Mouse (Mus musculus) limb, embryonic 10.5 days (tissue): ENCODE measurements at regions not wholly inside any gene's neighbourhood (a gene's known extent, or its start where the extent isn't known, plus 50 kb on each side); places are given as distances from the start of the nearest gene placed in this dataset.

Experiments
- DNase-seq: peaks from one replicate; pipeline ENCODE4 v3.0.0-alpha.2; 2017; ENCODE audit warnings: low spot score
- H3K27ac ChIP-seq: fragments of 300-500 bp; sonication (generic); 2 replicates; pipeline ENCODE4 v1.5.1; 2016; ENCODE audit warnings: mild to moderate bottlenecking
- H3K27me3 ChIP-seq: fragments of 300-500 bp; sonication (generic); 2 replicates; pipeline ENCODE4 v1.6.1; 2016; ENCODE audit warnings: low read depth, mild to moderate bottlenecking; ENCODE audit not compliant: poor library complexity, severe bottlenecking
- H3K36me3 ChIP-seq: fragments of 300-500 bp; sonication (generic); 2 replicates; pipeline ENCODE4 v1.6.1; 2016; ENCODE audit warnings: mild to moderate bottlenecking, moderate library complexity
- H3K4me1 ChIP-seq: fragments of 300-500 bp; sonication (generic); 2 replicates; pipeline ENCODE4 v1.6.1; 2016
- H3K4me3 ChIP-seq: fragments of 300-500 bp; sonication (generic); 2 replicates; pipeline ENCODE4 v1.5.1; 2016; ENCODE audit warnings: mild to moderate bottlenecking, moderate library complexity
- H3K9me3 ChIP-seq: fragments of 300-500 bp; sonication (generic); replicated peaks from 2 replicates; pipeline ENCODE4 v1.6.1; 2016; ENCODE audit warnings: mild to moderate bottlenecking
- WGBS: fragments of 180-500 bp; shearing (Covaris S2); methylation state at CpG from one replicate; pipeline ENCODE4 v1.1.7; 2016; 5-methylcytosine and 5-hydroxymethylcytosine counted together

DNA sequence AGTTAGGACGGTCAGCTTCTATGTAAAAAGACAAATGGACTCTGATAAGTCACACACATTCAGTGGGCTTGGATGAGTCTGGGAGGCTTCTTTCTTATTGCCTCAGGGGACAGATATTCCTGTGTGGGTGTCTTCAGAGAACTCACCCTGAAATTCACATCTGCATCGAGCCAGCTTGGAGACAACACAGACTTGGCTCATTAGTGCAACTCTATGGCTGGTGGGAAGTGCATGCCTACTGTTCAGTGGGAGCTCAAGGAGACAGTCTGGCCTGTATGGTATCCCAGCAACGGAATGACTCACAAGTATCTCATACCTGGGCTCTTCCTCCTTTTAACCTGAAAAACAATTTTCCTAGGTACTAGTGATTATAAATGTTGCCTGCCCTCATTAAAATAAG lies 224.6 kb upstream of the Hs6st1 start:
- 80% methylated on average over 3 of the region's 3 CpGs for WGBS
- Histone ChIP-seq H3K27ac (no peak overlapping the region), H3K36me3 (no peaks in the 10 kb centered on the region), H3K4me3 (no peak overlapping the region), H3K4me1 (no peaks in the 10 kb centered on the region), H3K9me3 (no peaks in the 10 kb centered on the region), H3K27me3 (no peaks in the 10 kb centered on the region)
- DNase-seq: peak; percentile 25

DNA sequence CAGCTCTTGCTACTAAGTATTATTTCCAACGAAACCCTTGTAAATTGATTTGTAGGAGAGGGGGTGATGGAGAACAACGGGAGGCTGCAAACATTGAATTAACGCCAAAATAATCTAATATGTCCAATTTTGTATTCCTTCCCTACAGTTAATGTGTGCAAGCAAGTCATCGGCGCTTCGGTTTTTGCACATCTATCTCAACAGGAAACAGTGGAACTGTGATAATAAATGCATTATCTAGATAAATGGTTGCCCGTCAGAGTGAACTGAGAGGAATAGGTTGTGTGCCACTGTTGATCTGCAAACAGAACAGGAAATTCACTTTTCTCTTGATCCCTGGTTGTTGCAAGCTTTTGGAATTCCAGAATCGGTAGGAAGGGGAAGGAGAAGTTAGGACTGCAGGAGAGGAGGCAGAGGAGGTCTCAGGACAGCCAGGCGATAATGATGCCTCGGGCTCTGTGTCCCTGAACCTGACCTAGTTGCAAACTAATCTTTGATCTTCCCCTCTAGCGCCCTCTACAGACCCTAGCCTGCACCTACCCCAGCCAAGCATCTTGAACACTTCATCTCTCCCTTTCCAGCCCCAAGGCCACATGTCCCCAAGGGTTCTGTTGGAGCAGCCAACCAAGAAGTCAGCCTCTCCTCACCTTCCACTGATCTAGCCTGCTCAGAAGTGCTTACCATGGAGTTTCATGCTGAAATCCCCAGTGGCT lies 221.8 kb upstream of the Hs6st1 start:
- no peak overlapping the region for H3K27ac ChIP-seq
- no peaks in the 10 kb centered on the region for H3K27me3 ChIP-seq
- no peak overlapping the region for H3K4me3 ChIP-seq
- 65% methylated on average over 11 of the region's 11 CpGs for WGBS
- H3K4me1 ChIP-seq: no peaks in the 10 kb centered on the region
- DNase-seq: peak; percentile 29
- no peaks in the 10 kb centered on the region for H3K36me3 ChIP-seq
- no peaks in the 10 kb centered on the region for H3K9me3 ChIP-seq

DNA sequence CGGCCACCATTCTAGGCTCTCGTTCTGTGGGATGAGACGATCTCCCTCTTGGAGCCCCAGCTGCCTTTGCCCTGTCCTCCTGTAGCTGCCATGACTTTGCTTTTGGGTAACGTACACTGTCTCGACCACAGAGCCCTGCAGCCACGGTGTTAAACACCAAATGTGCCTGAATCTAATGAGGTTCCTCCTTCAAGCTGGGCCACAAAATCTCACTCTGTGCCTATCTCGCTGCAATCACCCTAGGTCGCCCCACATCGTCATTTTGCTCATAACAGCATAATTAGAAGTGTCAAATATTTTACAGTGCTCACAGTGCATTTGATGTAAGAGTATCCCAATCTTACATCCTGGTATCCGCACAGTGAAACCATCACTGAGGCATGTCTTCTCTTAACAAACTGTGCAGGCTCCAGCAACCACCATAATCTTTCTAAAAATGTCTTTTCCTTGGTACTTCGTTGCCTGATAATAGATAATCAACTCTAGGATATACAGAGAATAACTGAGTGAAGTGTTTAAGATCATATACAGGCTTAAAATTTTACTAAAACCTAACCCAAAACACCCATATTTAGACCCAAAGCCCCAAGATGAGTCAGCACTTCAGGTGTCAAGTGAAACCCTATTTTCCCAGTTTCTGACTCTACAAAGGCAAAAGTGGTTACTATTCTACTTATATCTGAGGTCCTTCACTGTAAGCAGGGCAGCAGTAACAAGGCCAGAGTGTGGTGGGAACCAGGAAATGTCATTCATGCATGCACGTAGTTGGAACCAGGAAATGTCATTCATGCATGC lies 219.8 kb upstream of the Hs6st1 start:
- 91% methylated on average over 12 of the region's 12 CpGs for WGBS
- Histone ChIP-seq H3K27ac (no peak overlapping the region), H3K36me3 (no peaks in the 10 kb centered on the region), H3K4me3 (no peak overlapping the region), H3K27me3 (no peaks in the 10 kb centered on the region), H3K4me1 (no peaks in the 10 kb centered on the region), H3K9me3 (no peaks in the 10 kb centered on the region)
- peak; percentile 19 for DNase-seq

DNA sequence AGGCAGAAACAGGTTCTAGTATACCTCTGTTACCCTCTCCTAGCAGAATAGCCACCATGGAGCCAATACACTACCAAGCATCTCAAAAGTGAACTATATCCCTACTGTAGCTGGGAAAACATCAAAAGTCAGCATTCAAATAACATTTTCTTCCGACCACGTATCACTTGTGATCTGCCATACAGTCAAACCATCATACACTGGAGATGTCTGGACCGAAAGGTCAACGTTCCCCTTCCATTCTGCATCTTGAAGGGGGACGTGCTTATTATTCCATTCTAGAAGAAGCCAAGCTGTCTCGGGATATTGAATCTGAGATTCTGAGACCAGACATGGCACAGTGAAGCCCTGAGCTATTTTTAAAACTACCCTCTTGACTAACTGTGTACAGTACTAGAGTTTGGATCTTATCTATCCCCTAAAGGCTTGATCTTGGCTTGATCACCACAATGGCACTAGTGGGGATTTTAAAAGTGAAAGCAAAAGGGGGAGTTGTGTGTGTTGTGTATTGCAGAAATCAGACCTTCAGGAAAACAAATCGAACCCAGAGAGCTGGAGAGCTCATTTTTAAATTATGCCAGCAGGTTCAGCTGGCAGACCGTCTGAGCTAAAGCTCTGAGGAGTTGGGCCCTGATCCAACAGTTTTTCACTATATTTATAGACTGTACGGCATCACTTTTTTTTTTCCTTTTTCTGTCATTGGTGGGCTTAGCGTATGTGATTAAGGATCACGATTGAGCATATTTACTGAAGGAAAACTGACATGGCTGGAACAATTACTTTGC lies 218.6 kb upstream of the Hs6st1 start:
- peak; percentile 14 for DNase-seq
- Histone ChIP-seq H3K4me3 (no peak overlapping the region), H3K27ac (no peak overlapping the region), H3K27me3 (no peaks in the 10 kb centered on the region), H3K4me1 (no peaks in the 10 kb centered on the region), H3K9me3 (no peaks in the 10 kb centered on the region), H3K36me3 (no peaks in the 10 kb centered on the region)
- WGBS: 95% methylated on average over 11 of the region's 11 CpGs

DNA sequence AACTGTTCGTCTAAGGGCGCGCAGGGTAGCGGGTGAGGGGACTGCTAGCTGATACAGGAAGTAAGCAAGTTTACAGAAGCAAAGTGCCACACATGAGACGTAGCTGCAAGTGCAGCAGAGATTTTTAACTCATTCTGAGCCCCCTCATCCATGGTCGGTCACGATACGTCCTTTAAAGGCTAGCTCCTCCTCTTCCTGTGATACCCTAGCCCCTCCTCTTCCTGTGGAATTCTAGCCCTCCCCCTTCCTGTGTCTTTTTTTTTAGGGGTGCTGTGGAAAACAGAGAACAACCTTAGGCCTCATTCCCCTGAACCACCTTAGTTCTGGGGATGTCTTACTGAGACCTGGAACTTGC lies 218.0 kb upstream of the Hs6st1 start:
- Histone ChIP-seq H3K27ac (no peak overlapping the region), H3K4me1 (no peaks in the 10 kb centered on the region), H3K36me3 (no peaks in the 10 kb centered on the region), H3K27me3 (no peaks in the 10 kb centered on the region), H3K4me3 (no peak overlapping the region), H3K9me3 (no peaks in the 10 kb centered on the region)
- DNase-seq: peak; percentile 26
- 90% methylated on average over 8 of the region's 8 CpGs for WGBS

DNA sequence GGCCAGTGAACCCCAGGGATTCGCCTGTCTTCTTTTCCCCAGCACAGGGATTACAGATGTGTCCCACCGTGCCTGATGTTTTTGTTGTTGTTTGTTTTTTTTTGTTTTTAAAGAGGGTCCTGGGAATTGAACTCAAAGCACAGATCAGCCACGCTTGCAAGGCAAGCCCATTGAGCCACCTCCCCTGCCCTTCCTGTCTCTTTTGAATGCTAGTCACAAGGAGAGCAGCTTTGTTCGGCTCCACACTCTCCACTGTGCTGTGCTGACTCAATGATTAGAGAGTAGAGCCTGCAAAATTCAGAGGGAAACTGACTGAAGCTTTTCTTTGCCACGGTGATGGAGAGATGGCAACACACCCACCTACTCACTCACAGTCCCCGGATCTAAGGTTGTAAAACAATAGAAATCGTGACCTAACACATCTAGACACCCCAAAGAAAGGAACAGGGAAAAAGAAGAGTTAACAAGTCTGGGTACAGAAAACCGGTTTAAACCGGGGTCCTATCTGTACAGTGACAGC lies 217.6 kb upstream of the Hs6st1 start:
- no peak overlapping the region for H3K27ac ChIP-seq
- 82% methylated on average over 9 of the region's 9 CpGs for WGBS

DNA sequence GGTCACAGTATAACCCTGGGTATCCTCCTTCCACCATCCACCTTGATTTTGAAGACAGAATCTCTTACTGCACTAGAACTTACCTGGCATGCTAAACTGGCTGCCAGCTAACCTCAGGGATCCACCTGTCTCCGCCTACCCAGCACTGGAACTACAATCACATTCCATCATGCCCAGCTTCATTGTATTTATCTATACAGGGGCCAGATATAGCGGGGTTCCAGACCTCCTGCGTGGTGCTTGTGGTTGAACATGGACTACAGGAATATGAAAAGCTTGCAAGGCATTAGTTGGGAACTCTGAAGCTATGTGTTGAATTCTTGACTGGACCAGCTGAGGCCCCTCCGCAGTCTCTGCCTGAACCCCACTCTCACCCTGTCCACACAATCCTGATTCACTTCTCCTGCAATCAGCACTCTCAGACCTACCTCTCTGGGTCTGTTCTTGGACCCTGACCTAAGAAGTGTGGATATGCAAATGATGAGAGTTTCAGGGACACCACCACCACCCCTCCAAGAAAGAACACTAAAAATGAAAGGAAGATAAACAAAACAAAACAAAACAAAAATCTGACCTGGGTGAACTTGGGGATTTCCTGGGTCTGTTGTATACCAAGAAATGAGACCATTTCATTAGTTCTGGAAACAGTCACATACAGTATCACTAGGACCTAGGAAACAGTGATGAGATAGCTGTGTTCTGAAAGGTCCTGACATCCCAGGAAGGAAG lies 216.4 kb upstream of the Hs6st1 start:
- no peaks in the 10 kb centered on the region for H3K27me3 ChIP-seq
- DNase-seq: peak; percentile 18
- H3K9me3 ChIP-seq: no peaks in the 10 kb centered on the region
- no peaks in the 10 kb centered on the region for H3K36me3 ChIP-seq
- no peak overlapping the region for H3K4me3 ChIP-seq
- 94% methylated on average over 4 of the region's 4 CpGs for WGBS
- H3K27ac ChIP-seq: no peak overlapping the region
- H3K4me1 ChIP-seq: no peaks in the 10 kb centered on the region

More for the DNA sequence above, 217.6 kb upstream of the Hs6st1 start:
- Histone ChIP-seq H3K27me3 (no peaks in the 10 kb centered on the region), H3K9me3 (no peaks in the 10 kb centered on the region), H3K36me3 (no peaks in the 10 kb centered on the region), H3K4me3 (no peak overlapping the region), H3K4me1 (no peaks in the 10 kb centered on the region)
- DNase-seq: peak; percentile 10

DNA sequence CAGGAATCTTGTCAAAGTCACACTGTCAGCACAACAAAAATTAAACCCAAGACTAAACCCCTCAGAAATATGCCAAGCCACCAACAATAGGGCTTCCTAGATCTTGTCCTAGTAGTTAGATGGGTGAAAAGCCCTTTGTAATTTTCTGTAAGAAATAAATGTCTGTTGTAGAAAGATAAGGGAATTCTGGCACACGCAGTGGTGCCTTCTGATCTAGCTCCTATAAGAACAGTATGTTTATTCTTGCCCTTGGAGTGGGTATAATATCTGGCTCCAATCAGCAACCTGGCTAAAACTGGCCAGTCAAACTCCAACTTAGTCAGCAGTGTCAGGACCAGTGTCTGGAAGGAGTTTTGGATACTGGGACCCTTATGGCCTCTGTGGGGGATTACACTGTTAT lies 215.2 kb upstream of the Hs6st1 start:
- Histone ChIP-seq H3K4me1 (no peaks in the 10 kb centered on the region), H3K36me3 (no peaks in the 10 kb centered on the region), H3K9me3 (no peaks in the 10 kb centered on the region), H3K27ac (no peak overlapping the region), H3K27me3 (no peaks in the 10 kb centered on the region), H3K4me3 (no peak overlapping the region)
- no peak for DNase-seq
- WGBS: 87% methylated on average over 1 of the region's 1 CpGs

DNA sequence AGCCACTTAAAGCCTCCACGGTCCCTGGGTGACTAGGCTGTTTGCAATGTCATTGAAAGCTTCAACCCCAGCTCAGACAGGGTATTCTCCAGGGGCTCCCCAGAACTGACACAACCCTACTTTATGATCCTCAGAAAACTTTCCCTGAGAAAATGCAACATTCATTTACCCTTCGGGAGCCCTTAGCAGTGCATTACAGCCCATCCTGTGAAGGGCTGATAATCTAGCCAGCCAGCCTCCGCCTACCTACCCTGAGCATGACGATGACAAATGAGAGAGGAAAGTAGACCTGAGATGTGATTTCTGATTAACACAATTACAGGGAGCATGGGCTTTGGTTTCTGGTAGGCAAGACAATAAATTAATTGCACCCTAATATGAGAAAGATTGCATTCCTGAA lies 212.6 kb upstream of the Hs6st1 start:
- H3K27me3 ChIP-seq: no peaks in the 10 kb centered on the region
- peak; percentile 15 for DNase-seq
- no peaks in the 10 kb centered on the region for H3K36me3 ChIP-seq
- H3K4me3 ChIP-seq: no peak overlapping the region
- no peaks in the 10 kb centered on the region for H3K4me1 ChIP-seq
- WGBS: 89% methylated on average over 4 of the region's 4 CpGs
- no peak overlapping the region for H3K27ac ChIP-seq
- no peaks in the 10 kb centered on the region for H3K9me3 ChIP-seq

DNA sequence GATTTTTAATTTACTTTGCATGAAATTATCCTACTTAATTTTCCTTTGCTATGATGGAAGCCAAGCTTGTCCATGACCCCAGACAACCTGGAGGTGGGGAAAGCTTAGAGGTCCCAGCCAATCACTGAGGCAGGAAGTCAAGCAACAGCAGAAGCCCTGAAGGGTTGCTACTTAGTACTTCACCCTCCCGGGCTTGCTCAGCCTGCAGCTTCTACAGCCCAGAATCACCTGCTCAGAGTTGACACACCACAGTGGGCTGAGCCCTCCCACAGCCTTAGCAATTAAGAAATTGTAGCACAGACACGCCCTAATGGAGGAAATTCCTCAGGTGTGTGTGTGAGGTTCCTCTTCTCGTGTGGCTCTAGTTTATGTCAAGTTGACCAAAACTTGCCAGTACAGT lies 209.9 kb upstream of the Hs6st1 start:
- peaks cover 3% of the 10 kb centered on the region; the same call in 1 of the 2 replicates for H3K4me1 ChIP-seq
- DNase-seq: no peak
- no peaks in the 10 kb centered on the region for H3K36me3 ChIP-seq
- no peaks in the 10 kb centered on the region for H3K9me3 ChIP-seq
- H3K27ac ChIP-seq: no peak overlapping the region
- WGBS: 69% methylated on average over 3 of the region's 3 CpGs
- no peak overlapping the region for H3K4me3 ChIP-seq
- no peaks in the 10 kb centered on the region for H3K27me3 ChIP-seq

DNA sequence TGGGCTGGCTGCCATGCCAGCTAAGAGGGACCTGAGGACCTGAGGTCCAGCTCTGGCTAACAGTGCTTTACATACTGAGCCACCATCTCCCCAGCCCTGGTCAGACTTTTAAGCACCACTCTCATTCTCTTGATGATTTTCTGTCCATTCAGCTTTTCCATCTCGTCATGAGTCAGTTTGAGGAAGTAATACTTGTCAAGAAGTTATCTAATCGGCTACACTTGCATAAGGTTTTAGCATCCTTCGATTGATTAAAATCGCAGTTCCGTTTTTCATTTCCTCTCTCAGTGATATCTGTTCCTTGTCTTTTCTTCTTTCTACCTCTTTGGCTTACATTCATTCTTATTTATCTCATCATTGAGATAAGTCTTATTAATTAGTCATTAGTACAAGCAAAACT lies 207.4 kb upstream of the Hs6st1 start:
- 95% methylated on average over 5 of the region's 5 CpGs for WGBS
- Histone ChIP-seq H3K9me3 (no peaks in the 10 kb centered on the region), H3K4me3 (no peak overlapping the region), H3K4me1 (peaks cover 3% of the 10 kb centered on the region; the same call in 1 of the 2 replicates), H3K27me3 (no peaks in the 10 kb centered on the region), H3K36me3 (no peaks in the 10 kb centered on the region), H3K27ac (no peak overlapping the region)
- DNase-seq: no peak

DNA sequence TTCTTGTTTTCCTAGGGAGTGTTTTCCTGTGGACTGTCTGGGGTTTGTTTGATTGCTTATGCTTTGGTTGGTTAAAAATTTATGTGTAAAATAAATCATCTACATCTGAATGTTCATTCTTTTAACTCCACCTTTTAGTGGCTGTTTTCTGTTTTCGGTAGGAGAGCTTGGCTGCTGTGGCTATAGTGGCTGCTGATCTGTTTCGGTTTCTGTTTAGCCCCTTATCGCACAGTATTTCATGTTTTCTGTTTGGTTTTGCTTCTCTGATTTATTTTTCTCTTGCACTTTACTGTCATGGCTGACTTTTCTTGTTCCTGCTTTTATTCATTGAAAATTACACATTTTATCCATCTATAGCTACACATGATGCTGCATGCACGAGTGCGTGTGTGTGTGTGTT lies 206.0 kb upstream of the Hs6st1 start:
- Histone ChIP-seq H3K4me1 (peaks cover 9% of the 10 kb centered on the region; the same call in 1 of the 2 replicates), H3K27ac (no peak overlapping the region), H3K9me3 (no peaks in the 10 kb centered on the region), H3K27me3 (no peaks in the 10 kb centered on the region), H3K36me3 (no peaks in the 10 kb centered on the region), H3K4me3 (no peak overlapping the region)
- DNase-seq: no peak
- 92% methylated on average over 5 of the region's 5 CpGs for WGBS
